Mouse (Mus musculus) kidney, adult 2 months (tissue): ENCODE results near the gene Gm1043.

Source experiments
- CTCF ChIP-seq: fragments of 200-500 bp; conservative IDR thresholded peaks from 2 replicates; pipeline ENCODE4 v1.5.1; 2011; ENCODE audit warnings: low read depth, mild to moderate bottlenecking, control low read depth, low read length, moderate library complexity, mixed read lengths; ENCODE audit not compliant: insufficient read depth, insufficient read length
- POLR2A ChIP-seq: fragments of 200-500 bp; IDR thresholded peaks from one replicate; pipeline ENCODE4 v1.6.1; 2011; ENCODE audit warnings: low read depth, low read length, control low read depth

DNA sequence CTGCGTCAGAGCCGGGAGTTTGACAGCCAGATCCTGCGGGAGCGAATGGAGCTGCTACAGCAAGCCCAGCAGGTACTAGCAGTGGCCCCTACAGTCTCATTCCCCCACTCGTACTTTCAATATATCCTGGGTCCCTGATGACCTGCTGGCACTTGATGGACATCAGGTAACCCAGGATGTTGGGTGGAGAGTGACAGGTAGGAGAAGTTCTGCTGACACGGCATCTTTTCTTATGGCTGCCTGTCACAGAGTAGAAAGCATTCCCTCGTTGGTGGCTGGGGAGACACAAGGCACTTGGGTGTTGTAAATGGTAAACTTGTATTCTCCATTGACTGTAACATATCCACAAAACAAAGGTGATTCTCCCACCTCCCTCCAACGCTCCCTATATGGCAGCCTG is 56.6 kb downstream of the Gm1043 start:
- TF ChIP-seq CTCF, result no peak
- no peak for TF ChIP-seq POLR2A
